Mouse (Mus musculus) megakaryocyte, embryonic 14.5 days (primary cell): Measurements from ENCODE around the gene Prokr1.

Experiments
- FLI1 ChIP-seq: IDR thresholded peaks from 2 replicates; pipeline ENCODE4 v1.6.1; 2012; ENCODE audit warnings: low read length, inconsistent platforms, mixed read lengths
- GATA1 ChIP-seq: IDR thresholded peaks from 3 replicates; pipeline ENCODE4 v1.6.1; 2012; ENCODE audit warnings: mixed read lengths, low read length, inconsistent platforms, borderline replicate concordance

DNA sequence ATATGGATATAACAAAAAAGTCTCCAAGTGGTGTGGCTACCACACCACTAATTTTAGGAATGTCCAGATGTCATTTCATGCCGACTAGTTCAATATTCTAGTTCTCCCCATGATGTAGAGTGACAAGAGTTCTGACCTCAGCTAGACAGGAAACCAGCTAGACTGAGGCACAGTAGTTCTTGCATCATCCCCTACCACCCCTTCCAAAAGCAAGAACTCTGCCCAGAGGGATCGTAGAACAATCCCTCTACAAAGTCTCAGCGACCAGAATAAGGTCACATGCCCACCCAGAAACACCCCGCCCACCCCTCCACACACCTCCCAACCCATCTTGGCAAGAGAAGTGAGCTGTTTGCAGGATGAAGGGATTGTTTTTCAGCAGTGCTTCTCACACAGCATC is 43.1 kb downstream of the Prokr1 start:
- TF ChIP-seq GATA1, result no peak
- no peak for TF ChIP-seq FLI1
